Mouse (Mus musculus): ENCODE results near the gene Nusap1. TPM values are rescaled to one million over a fixed set of nuclear protein-coding genes. Genes with fewer than 3 reads are reported as not detected.

Nusap1 gene
- total and polyA plus RNA-seq, 3 experiments = 29.0 to 92.7 (median 41.1) TPM

DNA sequence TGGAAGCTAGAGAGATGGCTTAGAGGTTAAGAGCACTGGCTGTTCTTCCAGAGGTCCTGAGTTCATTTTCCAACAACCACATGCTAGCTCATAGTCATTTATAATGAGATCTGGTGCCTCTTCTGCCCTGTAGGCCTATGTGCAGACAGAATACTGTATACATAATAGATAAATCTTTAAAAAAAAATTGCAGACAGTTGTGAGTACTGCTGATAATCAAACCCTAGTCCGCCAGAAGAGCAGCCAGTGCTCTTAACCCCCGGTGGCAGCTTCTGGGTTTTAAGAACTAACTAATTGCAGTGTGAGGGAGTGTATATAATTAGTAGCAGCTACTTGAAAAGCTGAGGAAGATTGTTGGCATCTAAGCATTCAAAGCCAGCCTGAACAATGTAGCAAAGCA lies 34.7 kb upstream of the Nusap1 start:
- H3K27ac ChIP-seq (ENCODE audit: insufficient read depth, low read depth) = no peak overlapping the region
- no peaks in the 10 kb centered on the region for H3K27me3 ChIP-seq (replicated peaks)
- in situ Hi-C loops (cut with MboI; ENCODE audit: low pct_ligation_motif_present, low pct_unique_long_range_greater_than_20kb, low sequenced_read_pairs) (loop anchor here (5.0 kb wide), 1 partner anchor 36 kb away; the partner anchor contains the start of genes Chp1 and Exd1), dilution Hi-C loops (cut with MboI; ENCODE audit: extremely low pct_ligation_motif_present, extremely low pct_unique_long_range_greater_than_20kb, low sequenced_read_pairs) (no loop called here)
- H3K36me3 ChIP-seq (replicated peaks in 1 of 2; ENCODE audit: control insufficient read depth in 1 of 2, insufficient read depth in 1 of 2, low read length in 1 of 2) = peaks cover 5 to 24% of the 10 kb centered on the region in 2 experiments
- H3K79me2 ChIP-seq (replicated peaks; ENCODE audit: control insufficient read depth, extremely low read depth, insufficient read depth, poor library complexity, severe bottlenecking) = no peaks in the 10 kb centered on the region
- H3K9ac ChIP-seq (ENCODE audit: insufficient read depth, low read depth) = no peak overlapping the region
- H3K4me2 ChIP-seq (ENCODE audit: insufficient read depth, low read depth, poor library complexity, severe bottlenecking) = no peak overlapping the region
- no peak for DNase-seq (ENCODE audit: extremely low read depth)
- no peak overlapping the region for H3K4me3 ChIP-seq (replicated peaks in 1 of 3; ENCODE audit: low read depth in 2 of 3, low read length in 2 of 3, poor library complexity in 1 of 3)
- TF ChIP-seq JUND (conservative IDR thresholded peaks at IDR 0.05; ENCODE audit: low read depth, low read length) (no peak), MAZ (IDR thresholded peaks at IDR 0.05; ENCODE audit: low read depth, low read length) (no peak), EP300 (IDR thresholded peaks at IDR 0.05; ENCODE audit: low read length) (no peak), KAT2A (IDR thresholded peaks at IDR 0.05; ENCODE audit: insufficient replicate concordance, low read length) (no peak), HCFC1 (IDR thresholded peaks at IDR 0.05; ENCODE audit: low read depth, low read length) (no peak)
- no peaks in the 10 kb centered on the region for H3K9me3 ChIP-seq (replicated peaks; ENCODE audit: low read length)
- H3K4me1 ChIP-seq (ENCODE audit: control insufficient read depth in 1 of 2, insufficient read depth in 2 of 2) = peaks cover 5 to 16% of the 10 kb centered on the region in 2 experiments; a peak in 2 of 4 replicates

DNA sequence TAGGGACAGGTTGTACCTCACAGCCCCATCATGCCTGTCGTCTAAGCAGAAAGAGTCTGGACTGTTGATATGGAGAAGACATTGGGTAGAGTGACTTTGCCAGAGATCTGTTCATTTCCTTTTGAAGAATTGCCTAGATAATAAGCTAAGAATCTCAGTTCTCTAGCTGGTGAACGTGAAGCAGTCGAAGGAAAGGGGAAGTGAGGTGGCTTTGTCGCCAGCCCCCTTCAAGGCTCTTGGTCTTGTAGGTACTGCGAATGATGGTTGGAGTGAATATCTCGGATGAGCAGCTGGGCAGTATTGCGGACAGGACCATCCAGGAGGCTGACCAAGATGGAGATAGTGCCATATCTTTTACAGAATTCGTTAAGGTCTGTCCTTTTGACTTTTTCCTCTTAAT lies 33.8 kb upstream of the Nusap1 start:
- Histone ChIP-seq H3K9ac (ENCODE audit: insufficient read depth, low read depth) (no peak overlapping the region), H3K4me2 (ENCODE audit: insufficient read depth, low read depth, poor library complexity, severe bottlenecking) (no peak overlapping the region), H3K36me3 (replicated peaks in 1 of 2; ENCODE audit: control insufficient read depth in 1 of 2, insufficient read depth in 1 of 2, low read length in 1 of 2) (peaks cover 5 to 20% of the 10 kb centered on the region in 2 experiments), H3K79me2 (replicated peaks; ENCODE audit: control insufficient read depth, extremely low read depth, insufficient read depth, poor library complexity, severe bottlenecking) (no peaks in the 10 kb centered on the region), H3K4me1 (ENCODE audit: control insufficient read depth in 1 of 2, insufficient read depth in 2 of 2) (peaks cover 5 to 16% of the 10 kb centered on the region in 2 experiments; a peak in 2 of 4 replicates), H3K4me3 (replicated peaks in 1 of 3; ENCODE audit: low read depth in 2 of 3, low read length in 2 of 3, poor library complexity in 1 of 3) (no peak overlapping the region), H3K9me3 (replicated peaks; ENCODE audit: low read length) (no peaks in the 10 kb centered on the region), H3K27me3 (replicated peaks) (no peaks in the 10 kb centered on the region), H3K27ac (ENCODE audit: insufficient read depth, low read depth) (no peak overlapping the region)
- dilution Hi-C loops (cut with MboI; ENCODE audit: extremely low pct_ligation_motif_present, extremely low pct_unique_long_range_greater_than_20kb, low sequenced_read_pairs) = no loop called here
- in situ Hi-C loops (cut with MboI; ENCODE audit: low pct_ligation_motif_present, low pct_unique_long_range_greater_than_20kb, low sequenced_read_pairs) = loop anchor here (5.0 kb wide), 1 partner anchor 37 kb away; the partner anchor contains the start of genes Chp1 and Exd1
- TF ChIP-seq PAX5 (IDR thresholded peaks at IDR 0.05; ENCODE audit: low read length) (no peak), IRF4 (IDR thresholded peaks at IDR 0.05; ENCODE audit: low read depth, low read length) (no peak), SIN3A (IDR thresholded peaks at IDR 0.05; ENCODE audit: low read length) (no peak), EP300 (IDR thresholded peaks at IDR 0.05; ENCODE audit: low read length) (no peak), KAT2A (IDR thresholded peaks at IDR 0.05; ENCODE audit: insufficient replicate concordance, low read length) (no peak), HCFC1 (IDR thresholded peaks at IDR 0.05; ENCODE audit: low read depth, low read length) (no peak), ELF1 (IDR thresholded peaks at IDR 0.05; ENCODE audit: low read depth, low read length) (no peak), SMC3 (IDR thresholded peaks at IDR 0.05; ENCODE audit: low read depth, low read length) (no peak), POLR2AphosphoS2 (IDR thresholded peaks at IDR 0.05; ENCODE audit: low read depth, low read length) (no peak), MEF2A (IDR thresholded peaks at IDR 0.05; ENCODE audit: borderline replicate concordance, low read depth, low read length) (no peak), MAFK (IDR thresholded peaks at IDR 0.05; ENCODE audit: insufficient replicate concordance, low read length) (no peak), JUN (IDR thresholded peaks at IDR 0.05; ENCODE audit: insufficient read depth, low read depth, low read length) (no peak), MYC (IDR thresholded peaks at IDR 0.05; ENCODE audit: low read depth, low read length) (no peak)
- DNase-seq (ENCODE audit: extremely low read depth) = no peak
